Mouse (Mus musculus) forebrain, embryonic 16.5 days (tissue): ENCODE measurements around the gene Gm20518. TPM values are rescaled to one million over a fixed set of nuclear protein-coding genes. Genes with fewer than 3 reads are reported as not detected.

ENCODE experiments used
- ATAC-seq: fragments of 200-750 bp; cut with Nextera tagmentation; 2 replicates; pipeline ENCODE4 v1.8.0; 2017; ENCODE audit warnings: mild to moderate bottlenecking, moderate library complexity
- H3K27ac ChIP-seq: fragments of 300-500 bp; sonication (generic); 2 replicates; pipeline ENCODE4 v1.5.1; 2014; ENCODE audit warnings: low read length, control low read depth
- H3K27me3 ChIP-seq: fragments of 300-500 bp; sonication (generic); replicated peaks from 2 replicates; pipeline ENCODE4 v1.6.1; 2014; ENCODE audit warnings: low read length; ENCODE audit not compliant: control insufficient read depth, insufficient read depth
- H3K36me3 ChIP-seq: fragments of 300-500 bp; sonication (generic); 2 replicates; pipeline ENCODE4 v1.6.1; 2014; ENCODE audit not compliant: control insufficient read depth, insufficient read depth
- H3K4me1 ChIP-seq: fragments of 300-500 bp; sonication (generic); replicated peaks from 2 replicates; pipeline ENCODE4 v1.6.1; 2014; ENCODE audit warnings: low read length; ENCODE audit not compliant: control insufficient read depth, insufficient read depth
- H3K4me2 ChIP-seq: fragments of 300-500 bp; sonication (generic); 2 replicates; pipeline ENCODE4 v1.6.1; 2014; ENCODE audit warnings: mild to moderate bottlenecking, low read length, control low read depth
- H3K4me3 ChIP-seq: fragments of 300-500 bp; sonication (generic); replicated peaks from 2 replicates; pipeline ENCODE4 v1.5.1; 2014; ENCODE audit warnings: mild to moderate bottlenecking, low read length, control low read depth
- H3K9ac ChIP-seq: fragments of 300-500 bp; sonication (generic); replicated peaks from 2 replicates; pipeline ENCODE4 v1.6.1; 2014; ENCODE audit warnings: low read depth, low read length, control low read depth
- H3K9me3 ChIP-seq: fragments of 300-500 bp; sonication (generic); 2 replicates; pipeline ENCODE4 v1.6.1; 2016; ENCODE audit warnings: low read length; ENCODE audit not compliant: control insufficient read depth
- WGBS: fragments of 180-500 bp; shearing (Covaris S2); extraction: QIAGEN DNeasy Blood & Tissue Kit; methylation state at CpG from one replicate; pipeline ENCODE4 v1.1.7; 2014; 5-methylcytosine and 5-hydroxymethylcytosine counted together
- polyA plus RNA-seq: library from polyadenylated mRNA; unstranded; fragments of >200 nt; fragmentation: Nextera tagmentation; extraction: Ambion mirVana; gene quantifications from 2 replicates; pipeline ENCODE4 v1.2.1, GENCODE M21; 2015

Gene Gm20518
- polyA plus RNA-seq, 1 experiment from 2014 or later: 1.1 TPM

DNA sequence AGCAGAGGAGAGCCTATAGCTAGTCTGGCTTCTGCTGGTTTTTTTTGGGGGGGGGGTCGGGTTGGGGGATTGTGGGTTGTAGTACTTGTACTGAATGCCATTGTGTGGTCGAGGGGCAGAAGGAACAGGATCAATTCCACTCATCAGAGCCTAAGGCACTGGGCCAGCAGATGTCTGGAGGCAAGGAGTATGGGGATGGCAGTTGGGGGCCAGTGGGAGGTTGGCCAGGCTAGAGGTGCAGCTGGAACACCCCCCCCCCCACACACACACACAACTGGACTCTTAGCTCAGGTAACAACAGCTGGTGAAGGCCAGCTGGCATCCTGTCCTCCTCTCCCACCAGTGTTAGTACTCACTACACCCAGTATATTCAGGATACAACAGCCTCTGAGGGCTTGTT is 37.7 kb upstream of the Gm20518 start:
- Histone ChIP-seq H3K9me3 (no peaks in the 10 kb centered on the region), H3K36me3 (no peaks in the 10 kb centered on the region), H3K4me2 (peak overlapping the region; percentile 91), H3K4me1 (peaks cover 20% of the 10 kb centered on the region), H3K27me3 (no peaks in the 10 kb centered on the region; the same call in 1 of the 2 replicates), H3K4me3 (no peak overlapping the region), H3K27ac (no peak overlapping the region; the same call in 1 of the 2 replicates), H3K9ac (no peak overlapping the region)
- ATAC-seq: no peak; the same call in 1 of the 2 replicates
- 2% methylated on average over 2 of the region's 2 CpGs for whole genome bisulfite sequencing

- ATAC-seq: peak; percentile 53
- WGBS: 0% methylated on average over 9 of the region's 9 CpGs
Observed at GRCm38 (mm10) chr16:17928627-17929104, 37.2 kb upstream of the Gm20518 start.

GRCm38 (mm10) chr16:17928087-17928580 is 36.7 kb upstream of the Gm20518 start, which contains the start of gene Slc25a1:
Gene Slc25a1, minus strand, starts transcription at chr16:17928219.
- Histone ChIP-seq H3K9ac (peak within 1 kb of the TSS; percentile 72), H3K9me3 (no peaks in the 10 kb centered on the region), H3K27ac (peak within 1 kb of the TSS; percentile 85), H3K27me3 (no peaks in the 10 kb centered on the region), H3K4me2 (peak within 1 kb of the TSS; percentile 91), H3K4me1 (peaks cover 26% of the 10 kb centered on the region), H3K4me3 (peak within 1 kb of the TSS; percentile 62), H3K36me3 (no peaks in the 10 kb centered on the region)
- peak; percentile 81 for ATAC-seq
- under 1% methylated on average over 47 of the region's 47 CpGs for WGBS

More at GRCm38 (mm10) chr16:17928627-17929104, 37.2 kb upstream of the Gm20518 start:
- Histone ChIP-seq H3K4me2 (peak overlapping the region; percentile 91), H3K27ac (peak overlapping the region; percentile 85), H3K9ac (peak overlapping the region; percentile 72), H3K27me3 (no peaks in the 10 kb centered on the region; the same call in 1 of the 2 replicates), H3K36me3 (no peaks in the 10 kb centered on the region), H3K9me3 (no peaks in the 10 kb centered on the region), H3K4me3 (peak overlapping the region; percentile 62), H3K4me1 (peaks cover 22% of the 10 kb centered on the region)

- 2% methylated on average over 69 of the region's 72 CpGs for WGBS
Observed at GRCm38 (mm10) chr16:17927351-17928082, 36.0 kb upstream of the Gm20518 start.

GRCm38 (mm10) chr16:17922163-17922538 is 30.7 kb upstream of the Gm20518 start:
- Histone ChIP-seq H3K27me3 (peaks cover 6% of the 10 kb centered on the region), H3K9ac (peak overlapping the region; percentile 81), H3K9me3 (no peaks in the 10 kb centered on the region), H3K36me3 (no peaks in the 10 kb centered on the region), H3K4me2 (peak overlapping the region; percentile 99), H3K27ac (peak overlapping the region; percentile 90), H3K4me1 (peaks cover 33% of the 10 kb centered on the region), H3K4me3 (peak overlapping the region; percentile 82)
- peak; percentile 7 for ATAC-seq
- 0% methylated on average over 14 of the region's 14 CpGs for WGBS

More at GRCm38 (mm10) chr16:17927351-17928082, 36.0 kb upstream of the Gm20518 start:
- H3K4me3 ChIP-seq: peak overlapping the region; percentile 62
- H3K9me3 ChIP-seq: no peaks in the 10 kb centered on the region
- peak; percentile 30 for ATAC-seq
- peak overlapping the region; percentile 72 for H3K9ac ChIP-seq
- peak overlapping the region; percentile 85 for H3K27ac ChIP-seq
- H3K4me1 ChIP-seq: peaks cover 29% of the 10 kb centered on the region
- H3K36me3 ChIP-seq: no peaks in the 10 kb centered on the region
- no peaks in the 10 kb centered on the region for H3K27me3 ChIP-seq
- peak overlapping the region; percentile 91 for H3K4me2 ChIP-seq

- H3K27ac ChIP-seq: peak overlapping the region; percentile 90
- peaks cover 26% of the 10 kb centered on the region for H3K4me1 ChIP-seq
- ATAC-seq: peak; percentile 94
- peak overlapping the region; percentile 85 for H3K9ac ChIP-seq
- H3K9me3 ChIP-seq: no peaks in the 10 kb centered on the region
- 1% methylated on average over 46 of the region's 47 CpGs for WGBS
- peak overlapping the region; percentile 99 for H3K4me2 ChIP-seq
- peak overlapping the region; percentile 82 for H3K4me3 ChIP-seq
- H3K27me3 ChIP-seq: peaks cover 12% of the 10 kb centered on the region
- H3K36me3 ChIP-seq: no peaks in the 10 kb centered on the region
Observed at GRCm38 (mm10) chr16:17921325-17922162, 30.1 kb upstream of the Gm20518 start.

- WGBS: 3% methylated on average over 20 of the region's 20 CpGs
- Histone ChIP-seq H3K9me3 (no peaks in the 10 kb centered on the region), H3K9ac (peak overlapping the region; percentile 85; the same call in 1 of the 2 replicates), H3K4me3 (no peak overlapping the region), H3K4me2 (no peak overlapping the region), H3K4me1 (peaks cover 23% of the 10 kb centered on the region), H3K27me3 (peaks cover 21% of the 10 kb centered on the region), H3K27ac (no peak overlapping the region), H3K36me3 (no peaks in the 10 kb centered on the region)
- no peak for ATAC-seq
Observed at GRCm38 (mm10) chr16:17920586-17920985, 29.1 kb upstream of the Gm20518 start.

DNA sequence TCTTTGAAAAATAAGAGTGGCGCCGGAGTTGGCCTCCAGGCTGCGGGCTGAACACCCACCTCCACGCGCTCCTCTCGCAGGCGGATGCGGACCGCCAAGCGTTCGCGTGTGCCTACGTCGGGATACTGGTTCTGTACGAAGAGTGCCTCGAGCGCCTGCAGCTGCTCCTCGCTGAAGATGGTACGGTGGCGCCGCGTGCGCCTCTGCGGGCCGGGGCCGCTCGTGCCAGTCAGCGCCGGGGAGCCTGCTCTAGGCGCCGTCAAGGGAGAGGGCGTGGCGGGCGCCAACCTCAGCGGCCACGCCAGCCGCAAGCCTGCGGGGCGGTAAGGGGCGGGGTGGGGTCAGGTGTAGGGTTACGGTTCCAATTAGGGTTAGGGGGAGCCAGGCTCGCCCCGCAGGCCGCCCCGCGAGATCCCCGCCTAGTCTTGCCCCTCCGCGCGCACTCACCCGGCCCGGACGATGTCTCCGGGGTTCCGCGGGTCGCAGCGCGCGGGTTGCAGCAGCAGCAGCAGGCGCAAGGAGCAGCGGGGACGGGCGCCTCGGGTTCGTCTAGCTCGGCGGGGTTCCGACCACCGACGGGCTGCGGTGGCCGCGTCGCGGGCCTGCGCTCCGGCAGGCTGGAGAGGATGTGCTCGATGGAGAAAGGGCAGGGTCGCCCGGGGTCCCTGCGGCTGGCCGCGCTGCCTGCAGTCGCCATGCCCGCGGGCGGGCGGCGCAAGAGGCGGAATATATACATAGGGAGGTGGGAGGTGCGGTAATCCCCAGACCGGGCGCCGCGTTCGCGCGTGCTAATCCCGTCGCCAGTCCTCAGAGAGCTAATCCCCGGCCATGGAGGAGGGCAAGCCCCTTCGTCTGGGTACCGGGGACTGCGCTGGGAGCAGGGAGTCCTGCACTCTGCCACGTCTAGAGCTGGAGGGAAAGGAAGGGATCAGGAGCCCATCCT is 23.1 kb upstream of the Gm20518 start, which contains the start of gene Gsc2:
Gene Gsc2 (minus strand): TSS at position 753 of the 943 bp plus-strand sequence.
- Histone ChIP-seq H3K36me3 (no peaks in the 10 kb centered on the region), H3K9me3 (no peaks in the 10 kb centered on the region), H3K4me3 (peak within 1 kb of the TSS; percentile 36), H3K27me3 (peaks cover 59% of the 10 kb centered on the region), H3K4me1 (peaks cover 22% of the 10 kb centered on the region), H3K9ac (peak within 1 kb of the TSS; percentile 26), H3K27ac (no peak within 1 kb of the TSS), H3K4me2 (peak within 1 kb of the TSS; percentile 52)
- under 1% methylated on average over 103 of the region's 106 CpGs for WGBS
- ATAC-seq: peak; percentile 18; the same call in 1 of the 2 replicates
